Mouse (Mus musculus): Measurements from ENCODE around the gene Ctsa. TPM values are rescaled to one million over a fixed set of nuclear protein-coding genes. Genes with fewer than 3 reads are reported as not detected.

Gene Ctsa
- polyA plus RNA-seq, 1 experiment: 12.4 TPM

GRCm38 (mm10) chr2:164827146-164827850, 5.4 kb upstream of the Ctsa start:
- no peak for TF ChIP-seq GATA1 (IDR thresholded peaks at IDR 0.05; ENCODE audit: low read length)

GRCm38 (mm10) chr2:164828437-164828836, 4.2 kb upstream of the Ctsa start, which contains the start of gene Spata25:
TSS of gene Spata25 (minus strand) at chr2:164828537.
- no peak for TF ChIP-seq GATA1 (IDR thresholded peaks at IDR 0.05; ENCODE audit: low read length)

- no peak for TF ChIP-seq GATA1 (IDR thresholded peaks at IDR 0.05; ENCODE audit: low read length)
Measured at GRCm38 (mm10) chr2:164829090-164829489, 3.6 kb upstream of the Ctsa start.

- TF ChIP-seq GATA1 (IDR thresholded peaks at IDR 0.05; ENCODE audit: low read length): no peak
Measured at GRCm38 (mm10) chr2:164831029-164831428, 1.6 kb upstream of the Ctsa start.

- TF ChIP-seq GATA1 (IDR thresholded peaks at IDR 0.05; ENCODE audit: low read length): no peak
Measured at GRCm38 (mm10) chr2:164832032-164832747, 483 bp upstream of the Ctsa start.

- no peak for TF ChIP-seq GATA1 (IDR thresholded peaks at IDR 0.05; ENCODE audit: low read length)
Measured at GRCm38 (mm10) chr2:164833314-164833959, 764 bp downstream of the Ctsa start, which contains the start of gene Neurl2. TSS of gene Neurl2 (minus strand) at chr2:164833456.

GRCm38 (mm10) chr2:164834531-164834930, 1.9 kb downstream of the Ctsa start:
- TF ChIP-seq GATA1 (IDR thresholded peaks at IDR 0.05; ENCODE audit: low read length): no peak

GRCm38 (mm10) chr2:164835164-164835563, 2.5 kb downstream of the Ctsa start:
- no peak for TF ChIP-seq GATA1 (IDR thresholded peaks at IDR 0.05; ENCODE audit: low read length)

GRCm38 (mm10) chr2:164845782-164846181, 13.1 kb downstream of the Ctsa start:
- TF ChIP-seq GATA1 (IDR thresholded peaks at IDR 0.05; ENCODE audit: low read length): no peak

- no peak for TF ChIP-seq GATA1 (IDR thresholded peaks at IDR 0.05; ENCODE audit: low read length)
Measured at GRCm38 (mm10) chr2:164850061-164850460, 17.4 kb downstream of the Ctsa start.

- TF ChIP-seq GATA1 (IDR thresholded peaks at IDR 0.05; ENCODE audit: low read length): no peak
Measured at GRCm38 (mm10) chr2:164856309-164857100, 23.8 kb downstream of the Ctsa start.

GRCm38 (mm10) chr2:164857101-164857821, 24.6 kb downstream of the Ctsa start, which contains the start of gene Pltp:
TSS of gene Pltp (minus strand) at chr2:164857711.
- TF ChIP-seq GATA1 (IDR thresholded peaks at IDR 0.05; ENCODE audit: low read length): no peak

GRCm38 (mm10) chr2:164857842-164858553, 25.3 kb downstream of the Ctsa start:
- no peak for TF ChIP-seq GATA1 (IDR thresholded peaks at IDR 0.05; ENCODE audit: low read length)

- TF ChIP-seq GATA1 (IDR thresholded peaks at IDR 0.05; ENCODE audit: low read length): no peak
Measured at GRCm38 (mm10) chr2:164859155-164859554, 26.5 kb downstream of the Ctsa start.

Data from G1E-ER4 (cell line).